Mouse (Mus musculus) T-cell, adult 2 months (primary cell): ENCODE results near the gene Lgr6.

Experiments used
- DNase-seq: peaks from one replicate; pipeline ENCODE4 v3.0.0; 2022; ENCODE audit warnings: low spot score

Lgr6 gene

GRCm38 (mm10) chr1:134955050-134955636 is 149.9 kb downstream of the Lgr6 start:
- DNase-seq, result no peak

GRCm38 (mm10) chr1:134949946-134950345 is 155.1 kb downstream of the Lgr6 start:
- DNase-seq, result no peak

- no peak for DNase-seq
Measured at GRCm38 (mm10) chr1:134947590-134947989, 157.5 kb downstream of the Lgr6 start.

GRCm38 (mm10) chr1:134942898-134943297 is 162.2 kb downstream of the Lgr6 start:
- DNase-seq, result no peak

- DNase-seq, result no peak
Measured at GRCm38 (mm10) chr1:134940863-134941262, 164.2 kb downstream of the Lgr6 start.

- DNase-seq, result no peak
Measured at GRCm38 (mm10) chr1:134938233-134938632, 166.8 kb downstream of the Lgr6 start.

- no peak for DNase-seq
Measured at GRCm38 (mm10) chr1:134936335-134936734, 168.7 kb downstream of the Lgr6 start.
